ENCODE assay signal across 20 mouse cellular contexts in genomic region chr15:31415181-31415580, GRCm38 (mm10). TPM values are rescaled to one million over a fixed set of nuclear protein-coding genes. Genes with fewer than 3 reads are reported as not detected.
A peak's percentile ranks its signal among the peaks of the same experiment; 100 is the strongest.
DNase-seq lines count a peak whose midpoint lies in the region; ATAC-seq and TF ChIP-seq lines count a peak whose summit lies in the region.
"Had no signal": no experiment of that assay in that cellular context is flagged by ENCODE, and none has a peak within 500 bp of the region (broad histone marks: within the 10 kb centered on the region; RNA-seq: fewer than 3 reads in every experiment).

No protein-coding gene starts in this region.

- no peaks in the 10 kb centered on the region for H3K36me3 ChIP-seq in kidney, postnatal 0 days (ENCODE audit: insufficient read depth, low read length)
- H3K36me3 ChIP-seq: embryonic facial prominence, embryonic 13.5 days; limb, embryonic 13.5 days; liver, embryonic 15.5 days; midbrain, embryonic 12.5 days had no signal

- WGBS in kidney, postnatal 0 days: 50% methylated on average over 4 of the region's 4 CpGs
- 46% methylated on average over 4 of the region's 4 CpGs for WGBS in lung, adult 2 months

- H3K4me2 ChIP-seq in kidney, postnatal 0 days (ENCODE audit: low read length): no peak overlapping the region
- H3K4me2 ChIP-seq: embryonic facial prominence, embryonic 13.5 days; limb, embryonic 13.5 days; liver, embryonic 15.5 days; midbrain, embryonic 12.5 days had no signal

- no peak overlapping the region for H3K4me3 ChIP-seq in kidney, postnatal 0 days (replicated peaks; ENCODE audit: low read depth, low read length)
- no peak overlapping the region for H3K4me3 ChIP-seq in lung, adult 2 months (replicated peaks; ENCODE audit: extremely low read depth, low read depth, low read length)
- H3K4me3 ChIP-seq: embryonic facial prominence, embryonic 13.5 days; limb, embryonic 13.5 days; liver, embryonic 15.5 days; midbrain, embryonic 12.5 days had no signal

- H3K27ac ChIP-seq in kidney, postnatal 0 days: peak overlapping the region; percentile 55
- H3K27ac ChIP-seq: embryonic facial prominence, embryonic 13.5 days; limb, embryonic 13.5 days; liver, embryonic 15.5 days; midbrain, embryonic 12.5 days had no signal

- H3K9me3 ChIP-seq in kidney, postnatal 0 days (replicated peaks; ENCODE audit: low read length): no peaks in the 10 kb centered on the region
- H3K9me3 ChIP-seq: embryonic facial prominence, embryonic 13.5 days; limb, embryonic 13.5 days; liver, embryonic 15.5 days; midbrain, embryonic 12.5 days had no signal

- no peak for ATAC-seq in kidney, postnatal 0 days (replicated peaks; ENCODE audit: low FRiP score, low read depth)
- ATAC-seq: CD4-positive, CD25-positive, alpha-beta regulatory T cell, adult 4 months; hindbrain, embryonic 16.5 days; intestine, postnatal 0 days had no signal

- peak; percentile 8 to 26 for DNase-seq in adrenal gland, adult (ENCODE audit: inconsistent age in 2 of 2, low spot score in 1 of 2)
- DNase-seq in adrenal gland, adult 2 months: no peak
- DNase-seq in kidney, postnatal 0 days (ENCODE audit: low spot score): no peak
- DNase-seq in kidney, adult 18-20 months: no peak
- DNase-seq in lung, adult 2 months: peak; percentile 19
- DNase-seq in lung, postnatal 36 days: peak; percentile 78
- DNase-seq in thymus, adult 18-20 months: no peak
- DNase-seq in cerebellum, postnatal 4 days (ENCODE audit: low spot score in 2 of 2): no peak
- DNase-seq: adrenal gland, adult 8-10 months; cerebellum, adult 2 months; gastrocnemius, postnatal 25 days; right cerebral cortex, postnatal 25 days had no signal

- no peaks in the 10 kb centered on the region for H3K4me1 ChIP-seq in kidney, postnatal 0 days (replicated peaks; ENCODE audit: insufficient read depth, low read length)
- H3K4me1 ChIP-seq in lung, adult 2 months (ENCODE audit: control insufficient read depth, insufficient read depth, low read length): peaks cover 13% of the 10 kb centered on the region
- H3K4me1 ChIP-seq: embryonic facial prominence, embryonic 13.5 days; midbrain, embryonic 12.5 days had no signal

- H3K27me3 ChIP-seq in kidney, postnatal 0 days (ENCODE audit: insufficient read depth, low read length): no peaks in the 10 kb centered on the region
- H3K27me3 ChIP-seq: embryonic facial prominence, embryonic 13.5 days; limb, embryonic 13.5 days; liver, embryonic 15.5 days; midbrain, embryonic 12.5 days had no signal

- no peak overlapping the region for H3K9ac ChIP-seq in kidney, postnatal 0 days (ENCODE audit: low read depth, low read length)
- H3K9ac ChIP-seq: embryonic facial prominence, embryonic 13.5 days; limb, embryonic 13.5 days; liver, embryonic 15.5 days; midbrain, embryonic 12.5 days had no signal

- TF ChIP-seq POLR2A in lung, adult 2 months (IDR thresholded peaks at IDR 0.05; ENCODE audit: borderline replicate concordance, extremely low read depth, low read depth, low read length): 0 out of 2 replicates have a peak, but pooled peaks have one; percentile 7

- no peak for TF ChIP-seq CTCF in kidney, postnatal 0 days (IDR thresholded peaks at IDR 0.05; ENCODE audit: low read depth)
- no peak for TF ChIP-seq CTCF in lung, adult 2 months (IDR thresholded peaks at IDR 0.05; ENCODE audit: insufficient read depth, low read length)

RNA-seq across cellular contexts. Expression of gene Ropn1l, which starts 38.4 kb away (rescaled TPM):
- total RNA-seq in adrenal gland, adult 2 months (2021): 1 to 10 TPM; 1.8 to 4.2 TPM
- polyA plus RNA-seq in adrenal gland, adult 2 months (2012; rRNA removed): 10.2 and 11.3 TPM in 2 replicates
- 5.2 and 5.8 TPM in 2 replicates for polyA plus RNA-seq in kidney, postnatal 0 days (2015; fragmentation: Nextera tagmentation; extraction: Ambion mirVana)
- polyA plus RNA-seq in lung, adult 2 months (2012; rRNA removed): 2.1 and 2.4 TPM in 2 replicates
- total RNA-seq: gastrocnemius, postnatal 25 days; heart, postnatal 25 days had no signal

RNA-seq across cellular contexts. Expression of gene Ankrd33b, which starts 47.7 kb away (rescaled TPM):
- total RNA-seq in adrenal gland, adult 2 months (2021): 1 to 10 TPM; 1.1 to 1.9 TPM
- 1.5 and 1.9 TPM in 2 replicates for polyA plus RNA-seq in adrenal gland, adult 2 months (2012; rRNA removed)
- polyA plus RNA-seq in kidney, postnatal 0 days (2015; fragmentation: Nextera tagmentation; extraction: Ambion mirVana): 10.5 and 12.0 TPM in 2 replicates
- 39.4 and 42.2 TPM in 2 replicates for polyA plus RNA-seq in lung, adult 2 months (2012; rRNA removed)
- polyA plus RNA-seq: CD4-positive, CD25-positive, alpha-beta regulatory T cell, adult 4 months had no signal

Comparison
In these comparisons a context has a peak if more than half of its experiments do, and no peak if none do; other contexts are left out.
1. DNase-seq: peak in adrenal gland, adult (2 of 2), lung, adult 2 months (single experiment) and lung, postnatal 36 days (single experiment); none in adrenal gland, adult 2 months (single experiment), kidney, postnatal 0 days (single experiment), kidney, adult 18-20 months (single experiment), thymus, adult 18-20 months (0 of 2) and cerebellum, postnatal 4 days (0 of 2).